Mouse (Mus musculus) cerebellum, postnatal 4 days (tissue): ENCODE data around the gene Gcn1l1.

Experiments
- DNase-seq, 2 experiments: peaks; one replicate each; pipeline ENCODE4 v3.0.0; 2022; ENCODE audit warnings: low spot score in 2 of 2, mixed read lengths in 1 of 2

Gene Gcn1l1

GRCm38 (mm10) chr5:115534856-115535255 is 30.2 kb upstream of the Gcn1l1 start:
- DNase-seq, result no peak

- no peak for DNase-seq
Observed at GRCm38 (mm10) chr5:115535635-115536034, 29.4 kb upstream of the Gcn1l1 start.

- no peak for DNase-seq
Observed at GRCm38 (mm10) chr5:115538017-115538692, 26.9 kb upstream of the Gcn1l1 start.

GRCm38 (mm10) chr5:115538693-115539043 is 26.4 kb upstream of the Gcn1l1 start:
- peak; percentile 93 to 95 for DNase-seq

GRCm38 (mm10) chr5:115542635-115543384 is 22.2 kb upstream of the Gcn1l1 start:
- no peak for DNase-seq

- DNase-seq, result peak in 1 of 2 experiments; percentile 62
Observed at GRCm38 (mm10) chr5:115543509-115544253, 21.4 kb upstream of the Gcn1l1 start.

GRCm38 (mm10) chr5:115544655-115545185 is 20.3 kb upstream of the Gcn1l1 start:
- DNase-seq, result no peak

GRCm38 (mm10) chr5:115545636-115546035 is 19.4 kb upstream of the Gcn1l1 start:
- no peak for DNase-seq

- no peak for DNase-seq
Observed at GRCm38 (mm10) chr5:115546536-115546935, 18.5 kb upstream of the Gcn1l1 start.

- no peak for DNase-seq
Observed at GRCm38 (mm10) chr5:115547014-115547413, 18.0 kb upstream of the Gcn1l1 start.

- no peak for DNase-seq
Observed at GRCm38 (mm10) chr5:115547421-115547820, 17.6 kb upstream of the Gcn1l1 start.

GRCm38 (mm10) chr5:115548501-115549285 is 16.4 kb upstream of the Gcn1l1 start:
- no peak for DNase-seq

GRCm38 (mm10) chr5:115550482-115551005 is 14.5 kb upstream of the Gcn1l1 start:
- no peak for DNase-seq

GRCm38 (mm10) chr5:115551386-115551785 is 13.7 kb upstream of the Gcn1l1 start:
- no peak for DNase-seq

GRCm38 (mm10) chr5:115551799-115552198 is 13.3 kb upstream of the Gcn1l1 start:
- no peak for DNase-seq

GRCm38 (mm10) chr5:115553801-115554420 is 11.1 kb upstream of the Gcn1l1 start:
- no peak for DNase-seq

GRCm38 (mm10) chr5:115554536-115555291 is 10.3 kb upstream of the Gcn1l1 start:
- DNase-seq, result no peak

- DNase-seq, result peak; percentile 55 to 81
Observed at GRCm38 (mm10) chr5:115556217-115556616, 8.8 kb upstream of the Gcn1l1 start.

- no peak for DNase-seq
Observed at GRCm38 (mm10) chr5:115558182-115558794, 6.8 kb upstream of the Gcn1l1 start.
